Mouse (Mus musculus): Measurements from ENCODE around the gene Pdlim4. TPM values are rescaled to one million over a fixed set of nuclear protein-coding genes. Genes with fewer than 3 reads are reported as not detected.

Pdlim4 gene
- polyA plus RNA-seq, 1 experiment from 2014 or later, result 115 TPM

DNA sequence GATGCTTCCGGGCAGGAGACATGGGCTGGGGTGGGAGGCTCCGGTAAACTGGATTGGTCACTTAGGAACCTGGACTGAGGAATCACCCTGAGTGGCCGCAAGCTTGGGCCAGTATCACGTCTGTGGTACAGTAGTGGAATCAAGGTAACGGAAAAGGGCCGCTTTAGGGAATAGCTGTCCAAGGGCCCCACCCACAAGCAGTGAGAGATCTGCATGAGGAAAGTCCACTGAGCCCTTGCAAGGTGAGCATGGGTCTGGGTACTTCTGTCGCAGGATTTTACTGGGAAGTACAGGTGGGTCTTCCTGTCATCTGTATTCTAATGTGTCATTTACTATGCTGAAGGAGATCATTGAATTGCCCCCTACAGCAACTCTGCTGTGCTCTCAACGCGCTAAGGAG lies 32.9 kb upstream of the Pdlim4 start:
- no peak for DNase-seq (ENCODE audit: low spot score)
- Histone ChIP-seq H3K9ac (ENCODE audit: low read depth, low read length) (peak overlapping the region; percentile 84), H3K9me3 (ENCODE audit: control insufficient read depth, low read length) (no peaks in the 10 kb centered on the region), H3K27ac (replicated peaks; ENCODE audit: low read depth, low read length) (no peak overlapping the region), H3K4me3 (ENCODE audit: low read depth, low read length) (peak overlapping the region; percentile 77), H3K4me1 (ENCODE audit: control insufficient read depth, insufficient read depth, low read length) (peaks cover 26% of the 10 kb centered on the region), H3K27me3 (replicated peaks; ENCODE audit: control insufficient read depth, insufficient read depth, low read length) (no peaks in the 10 kb centered on the region), H3K4me2 (ENCODE audit: low read depth, low read length) (peak overlapping the region; percentile 97), H3K36me3 (ENCODE audit: control insufficient read depth, insufficient read depth, low read length) (0 out of 2 replicates have a peak, but pooled peaks cover 4% of the 10 kb centered on the region)
- WGBS, result 72% methylated on average over 9 of the region's 9 CpGs
- no peak for ATAC-seq (ENCODE audit: low read depth)

DNA sequence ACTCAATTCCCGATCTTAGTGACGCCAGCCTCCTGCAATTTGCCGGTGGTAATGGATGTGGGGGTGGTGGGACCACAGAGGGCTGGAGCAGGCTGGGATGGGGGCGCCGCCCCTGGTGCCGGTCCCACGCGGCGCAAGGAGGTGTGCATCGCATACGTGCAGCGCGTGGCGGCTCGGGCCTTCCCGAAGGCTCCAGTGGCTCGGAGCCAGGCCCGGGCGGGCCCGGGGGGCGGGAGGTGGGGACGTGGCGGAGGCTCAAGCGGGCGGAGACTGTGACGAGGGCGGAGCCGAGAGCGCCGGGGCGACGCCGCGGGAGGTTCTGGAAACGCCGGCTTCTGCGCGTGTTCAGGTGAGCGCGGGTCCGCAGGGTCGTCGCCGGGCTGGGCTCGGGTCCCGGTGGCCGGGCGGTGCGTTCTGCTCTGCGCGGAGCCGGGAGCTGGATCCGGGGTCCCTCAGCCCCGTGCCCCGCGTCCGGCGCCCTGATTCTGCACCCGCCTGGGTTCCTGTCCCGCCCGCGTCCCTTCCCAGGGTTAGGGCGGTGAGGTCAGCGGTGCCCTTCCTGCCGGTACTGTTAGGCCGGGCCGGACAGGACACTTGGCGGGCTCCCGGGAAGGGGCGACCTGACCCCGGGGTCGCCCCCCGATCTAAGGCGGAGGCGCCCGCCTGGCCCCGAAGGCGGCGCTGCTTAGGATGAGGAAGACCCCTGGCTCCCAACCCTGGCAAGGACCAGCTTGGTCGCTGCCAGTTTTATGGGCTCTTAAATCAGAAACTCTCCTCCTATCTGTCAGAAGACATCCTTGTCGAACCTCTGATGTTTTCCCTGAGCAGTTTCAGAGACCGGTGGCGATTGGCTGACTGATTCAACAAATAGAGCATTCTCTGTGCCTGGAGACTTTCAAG lies 32.1 kb upstream of the Pdlim4 start:
- Histone ChIP-seq H3K9me3 (ENCODE audit: control insufficient read depth, low read length) (no peaks in the 10 kb centered on the region), H3K4me3 (ENCODE audit: low read depth, low read length) (peak overlapping the region; percentile 77), H3K27ac (replicated peaks; ENCODE audit: low read depth, low read length) (peak overlapping the region; percentile 67), H3K27me3 (replicated peaks; ENCODE audit: control insufficient read depth, insufficient read depth, low read length) (no peaks in the 10 kb centered on the region), H3K4me2 (ENCODE audit: low read depth, low read length) (peak overlapping the region; percentile 97), H3K9ac (ENCODE audit: low read depth, low read length) (peak overlapping the region; percentile 84), H3K36me3 (ENCODE audit: control insufficient read depth, insufficient read depth, low read length) (0 out of 2 replicates have a peak, but pooled peaks cover 1% of the 10 kb centered on the region), H3K4me1 (ENCODE audit: control insufficient read depth, insufficient read depth, low read length) (peaks cover 24% of the 10 kb centered on the region)
- DNase-seq (ENCODE audit: low spot score) (peak; percentile 91), ATAC-seq (ENCODE audit: low read depth) (peak; percentile 91)
- WGBS, result 2% methylated on average over 39 of the region's 83 CpGs

DNA sequence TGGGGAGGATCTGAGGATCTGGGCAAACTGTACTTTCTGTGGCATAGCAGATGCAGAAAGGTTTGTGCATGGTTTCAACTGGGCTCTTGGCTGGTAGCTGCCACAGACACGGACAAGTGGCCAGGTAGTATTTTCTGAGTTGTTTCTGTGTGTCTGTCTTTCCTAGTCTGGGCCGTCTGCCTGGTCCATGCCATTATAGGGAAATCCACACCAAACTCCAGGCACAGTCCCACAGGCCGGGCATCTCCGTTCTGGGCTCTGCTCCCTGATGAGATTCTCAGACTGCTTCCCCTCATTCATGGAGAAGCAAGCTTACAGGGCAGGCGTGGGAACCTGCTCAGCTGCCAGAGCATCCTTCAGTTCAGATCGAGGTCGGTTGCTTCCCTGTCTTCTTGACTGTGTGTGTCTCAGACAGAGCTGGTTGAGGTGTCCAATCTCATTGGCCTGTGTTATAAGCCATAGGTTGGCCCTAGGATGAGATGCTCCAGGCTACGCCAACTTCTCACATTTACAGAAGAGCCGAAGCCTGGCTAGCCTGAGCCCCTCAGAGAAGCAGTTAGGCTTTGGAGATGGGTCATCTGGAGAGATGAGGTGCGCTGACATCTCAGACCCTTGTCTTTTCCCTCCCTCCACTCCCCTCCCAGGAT lies 31.4 kb upstream of the Pdlim4 start, which contains the start of gene P4ha2:
Gene P4ha2, plus strand, starts transcription at position 51 of the 647 bp plus-strand sequence.
- DNase-seq (ENCODE audit: low spot score), result peak; percentile 26
- Histone ChIP-seq H3K4me1 (ENCODE audit: control insufficient read depth, insufficient read depth, low read length) (peaks cover 24% of the 10 kb centered on the region), H3K9ac (ENCODE audit: low read depth, low read length) (peak within 1 kb of the TSS; percentile 84), H3K27ac (replicated peaks; ENCODE audit: low read depth, low read length) (peak within 1 kb of the TSS; percentile 67), H3K36me3 (ENCODE audit: control insufficient read depth, insufficient read depth, low read length) (no peaks in the 10 kb centered on the region), H3K4me3 (ENCODE audit: low read depth, low read length) (peak within 1 kb of the TSS; percentile 77), H3K4me2 (ENCODE audit: low read depth, low read length) (peak within 1 kb of the TSS; percentile 97), H3K27me3 (replicated peaks; ENCODE audit: control insufficient read depth, insufficient read depth, low read length) (no peaks in the 10 kb centered on the region), H3K9me3 (ENCODE audit: control insufficient read depth, low read length) (no peaks in the 10 kb centered on the region)
- WGBS, result 45% methylated on average over 10 of the region's 10 CpGs
- ATAC-seq (ENCODE audit: low read depth), result peak; percentile 20

DNA sequence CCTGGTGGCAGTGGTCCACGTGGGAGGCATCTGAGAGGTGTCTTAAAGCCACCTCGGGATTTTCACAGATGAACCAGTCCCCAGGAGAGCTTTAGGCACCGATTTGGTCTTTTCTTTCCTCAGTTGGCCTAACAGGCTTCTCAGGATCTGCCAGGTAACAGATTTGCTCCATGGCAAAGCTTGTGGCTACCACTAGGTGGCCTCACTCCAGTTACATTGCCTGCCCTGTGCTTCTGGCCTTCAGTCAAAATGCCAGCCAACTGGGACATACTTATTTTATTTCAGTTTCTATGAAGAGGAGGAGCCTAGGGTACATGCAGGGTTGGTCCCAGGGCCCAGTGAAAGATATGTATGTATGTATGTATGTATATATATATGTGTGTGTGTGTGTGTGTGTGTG lies 24.2 kb upstream of the Pdlim4 start:
- no peaks in the 10 kb centered on the region for H3K27me3 ChIP-seq (replicated peaks; ENCODE audit: control insufficient read depth, insufficient read depth, low read length)
- no peaks in the 10 kb centered on the region for H3K36me3 ChIP-seq (ENCODE audit: control insufficient read depth, insufficient read depth, low read length)
- H3K4me2 ChIP-seq (ENCODE audit: low read depth, low read length), result no peak overlapping the region
- DNase-seq (ENCODE audit: low spot score) (peak; percentile 69), ATAC-seq (ENCODE audit: low read depth) (no peak)
- H3K9ac ChIP-seq (ENCODE audit: low read depth, low read length), result no peak overlapping the region
- 0% methylated on average over 3 of the region's 3 CpGs for WGBS
- no peaks in the 10 kb centered on the region for H3K9me3 ChIP-seq (ENCODE audit: control insufficient read depth, low read length)
- no peak overlapping the region for H3K27ac ChIP-seq (replicated peaks; ENCODE audit: low read depth, low read length)
- H3K4me3 ChIP-seq (ENCODE audit: low read depth, low read length), result no peak overlapping the region
- peaks cover 4% of the 10 kb centered on the region; the same call in 1 of the 2 replicates for H3K4me1 ChIP-seq (ENCODE audit: control insufficient read depth, insufficient read depth, low read length)

DNA sequence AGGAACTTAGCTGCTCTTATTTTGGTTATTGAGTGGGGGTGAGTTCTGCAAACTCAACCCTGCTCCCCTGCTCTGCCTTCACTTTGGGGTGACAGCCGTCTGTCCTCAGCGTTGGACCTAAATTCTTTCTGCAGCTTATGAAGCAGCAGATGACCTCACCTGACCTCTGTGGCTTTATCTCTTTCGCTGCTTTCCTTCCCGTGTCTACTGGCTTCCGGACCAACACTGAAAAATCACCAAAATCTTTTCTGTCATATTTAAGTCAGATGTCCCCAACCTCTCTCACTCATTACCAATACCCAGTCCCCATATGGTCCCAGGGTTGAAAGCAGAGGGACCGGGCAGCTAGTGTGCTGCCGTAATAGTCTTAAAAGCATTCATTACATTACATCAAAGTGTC lies 23.4 kb upstream of the Pdlim4 start:
- H3K4me3 ChIP-seq (ENCODE audit: low read depth, low read length), result no peak overlapping the region
- H3K27ac ChIP-seq (replicated peaks; ENCODE audit: low read depth, low read length), result no peak overlapping the region
- no peak for ATAC-seq (ENCODE audit: low read depth)
- H3K9ac ChIP-seq (ENCODE audit: low read depth, low read length), result no peak overlapping the region
- DNase-seq (ENCODE audit: low spot score), result no peak
- 49% methylated on average over 7 of the region's 7 CpGs for WGBS
- no peaks in the 10 kb centered on the region for H3K27me3 ChIP-seq (replicated peaks; ENCODE audit: control insufficient read depth, insufficient read depth, low read length)
- no peaks in the 10 kb centered on the region for H3K36me3 ChIP-seq (ENCODE audit: control insufficient read depth, insufficient read depth, low read length)
- H3K4me2 ChIP-seq (ENCODE audit: low read depth, low read length), result no peak overlapping the region
- peaks cover 4% of the 10 kb centered on the region; the same call in 1 of the 2 replicates for H3K4me1 ChIP-seq (ENCODE audit: control insufficient read depth, insufficient read depth, low read length)
- no peaks in the 10 kb centered on the region for H3K9me3 ChIP-seq (ENCODE audit: control insufficient read depth, low read length)

DNA sequence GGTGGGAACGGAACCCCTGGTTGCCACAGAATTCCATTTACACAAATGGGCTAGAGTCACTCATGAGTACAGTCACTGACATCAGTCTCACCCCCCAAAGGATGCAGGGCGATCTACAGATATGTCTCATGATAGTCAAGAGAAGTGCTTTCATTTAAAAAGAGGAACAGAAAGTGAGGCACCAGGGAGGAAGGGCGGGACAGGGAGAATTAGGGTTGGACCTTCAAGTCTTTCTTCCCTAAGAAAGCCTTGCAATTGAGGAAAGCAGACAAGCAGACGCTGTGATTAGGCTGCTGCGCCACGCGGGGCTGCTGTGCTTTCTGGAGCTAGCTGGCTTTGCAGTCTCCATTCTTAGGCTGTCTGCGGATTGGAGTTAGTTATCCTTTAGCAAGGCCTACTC lies 22.9 kb upstream of the Pdlim4 start:
- no peak overlapping the region for H3K4me3 ChIP-seq (ENCODE audit: low read depth, low read length)
- peaks cover 4% of the 10 kb centered on the region; the same call in 1 of the 2 replicates for H3K4me1 ChIP-seq (ENCODE audit: control insufficient read depth, insufficient read depth, low read length)
- no peak overlapping the region for H3K27ac ChIP-seq (replicated peaks; ENCODE audit: low read depth, low read length)
- H3K9ac ChIP-seq (ENCODE audit: low read depth, low read length), result no peak overlapping the region
- H3K27me3 ChIP-seq (replicated peaks; ENCODE audit: control insufficient read depth, insufficient read depth, low read length), result no peaks in the 10 kb centered on the region
- ATAC-seq (ENCODE audit: low read depth), result no peak
- H3K36me3 ChIP-seq (ENCODE audit: control insufficient read depth, insufficient read depth, low read length), result no peaks in the 10 kb centered on the region
- DNase-seq (ENCODE audit: low spot score), result peak; percentile 29
- H3K9me3 ChIP-seq (ENCODE audit: control insufficient read depth, low read length), result no peaks in the 10 kb centered on the region
- no peak overlapping the region for H3K4me2 ChIP-seq (ENCODE audit: low read depth, low read length)
- WGBS, result 62% methylated on average over 8 of the region's 8 CpGs

DNA sequence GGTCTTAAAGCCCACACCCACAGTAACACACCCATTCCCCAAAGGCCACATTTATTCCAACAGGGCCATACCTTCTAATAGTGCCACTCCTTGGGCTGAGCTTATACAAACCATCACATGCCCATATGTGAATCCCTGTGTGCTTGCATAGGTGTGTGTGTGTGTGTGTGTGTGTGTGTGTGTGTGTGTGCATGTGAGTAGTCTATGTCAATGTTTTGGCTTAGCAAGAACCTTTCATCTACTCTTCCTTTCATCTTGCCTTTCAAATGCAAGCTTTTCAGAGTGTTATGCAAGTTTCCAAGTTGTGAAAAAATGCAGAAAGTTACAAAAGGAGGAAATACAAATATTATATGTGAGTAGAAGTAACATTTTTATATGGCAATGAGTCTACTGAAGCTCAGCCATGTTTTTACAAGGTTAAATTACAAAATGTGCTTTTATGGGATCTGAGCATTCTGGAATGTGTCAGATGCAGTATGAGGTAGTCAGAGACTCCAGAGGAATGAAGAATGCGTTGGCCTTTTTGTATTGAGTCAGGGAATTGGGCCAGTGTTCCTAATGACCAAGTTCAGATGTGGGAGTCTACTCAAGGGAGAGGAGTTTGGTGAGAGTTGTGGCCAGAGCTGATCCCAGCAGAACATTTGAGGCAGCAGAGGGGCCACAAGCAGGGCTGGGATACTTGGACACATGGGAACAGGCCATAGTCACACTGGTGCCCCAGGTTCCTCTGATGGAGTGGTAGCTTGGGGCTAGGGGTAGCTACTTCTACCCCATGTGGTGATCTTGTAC lies 21.5 kb upstream of the Pdlim4 start:
- ATAC-seq (ENCODE audit: low read depth) (no peak), DNase-seq (ENCODE audit: low spot score) (no peak)
- WGBS, result 72% methylated on average over 1 of the region's 1 CpGs
- Histone ChIP-seq H3K4me2 (ENCODE audit: low read depth, low read length) (no peak overlapping the region), H3K4me1 (ENCODE audit: control insufficient read depth, insufficient read depth, low read length) (peaks cover 4% of the 10 kb centered on the region; the same call in 1 of the 2 replicates), H3K9me3 (ENCODE audit: control insufficient read depth, low read length) (no peaks in the 10 kb centered on the region), H3K27me3 (replicated peaks; ENCODE audit: control insufficient read depth, insufficient read depth, low read length) (no peaks in the 10 kb centered on the region), H3K27ac (replicated peaks; ENCODE audit: low read depth, low read length) (no peak overlapping the region), H3K4me3 (ENCODE audit: low read depth, low read length) (no peak overlapping the region), H3K36me3 (ENCODE audit: control insufficient read depth, insufficient read depth, low read length) (no peaks in the 10 kb centered on the region), H3K9ac (ENCODE audit: low read depth, low read length) (no peak overlapping the region)

DNA sequence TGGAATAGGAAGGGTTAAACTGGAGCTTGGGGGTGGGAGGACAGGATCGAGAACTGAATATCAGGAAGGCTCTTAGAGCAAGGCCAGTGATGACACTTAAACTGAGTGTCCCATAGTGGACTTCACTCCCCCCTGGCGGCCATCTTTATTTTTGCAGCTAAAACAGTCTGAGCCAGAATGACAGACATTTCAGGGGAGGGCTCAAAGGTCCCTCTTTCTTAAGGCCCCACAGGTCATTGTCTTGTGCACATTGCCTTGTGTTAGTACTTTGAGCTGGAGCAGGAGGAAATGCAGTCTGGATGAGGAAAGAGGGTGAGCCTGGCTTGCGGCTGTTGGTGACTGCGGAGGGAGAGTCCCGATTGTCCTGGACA lies 20.1 kb upstream of the Pdlim4 start:
- Histone ChIP-seq H3K9me3 (ENCODE audit: control insufficient read depth, low read length) (no peaks in the 10 kb centered on the region), H3K4me3 (ENCODE audit: low read depth, low read length) (no peak overlapping the region), H3K27ac (replicated peaks; ENCODE audit: low read depth, low read length) (no peak overlapping the region), H3K27me3 (replicated peaks; ENCODE audit: control insufficient read depth, insufficient read depth, low read length) (no peaks in the 10 kb centered on the region), H3K9ac (ENCODE audit: low read depth, low read length) (no peak overlapping the region), H3K4me2 (ENCODE audit: low read depth, low read length) (no peak overlapping the region), H3K36me3 (ENCODE audit: control insufficient read depth, insufficient read depth, low read length) (no peaks in the 10 kb centered on the region), H3K4me1 (ENCODE audit: control insufficient read depth, insufficient read depth, low read length) (peaks cover 4% of the 10 kb centered on the region; the same call in 1 of the 2 replicates)
- DNase-seq (ENCODE audit: low spot score), result peak; percentile 67
- peak; percentile 63; the same call in 1 of the 2 replicates for ATAC-seq (ENCODE audit: low read depth)
- WGBS, result 54% methylated on average over 5 of the region's 5 CpGs
